Mouse (Mus musculus) spleen, adult 2 months (tissue): Measurements from ENCODE around the gene Prkce.

Experiments
- CTCF ChIP-seq: fragments of 200-500 bp; IDR thresholded peaks from 2 replicates; pipeline ENCODE4 v1.5.1; 2011; ENCODE audit warnings: mild to moderate bottlenecking, inconsistent platforms; ENCODE audit not compliant: insufficient read depth, insufficient read length, insufficient replicate concordance; ENCODE audit errors: extremely low read depth
- POLR2A ChIP-seq: fragments of 200-500 bp; IDR thresholded peaks from 2 replicates; pipeline ENCODE4 v1.6.1; 2011; ENCODE audit warnings: low read depth, low read length, inconsistent platforms

DNA sequence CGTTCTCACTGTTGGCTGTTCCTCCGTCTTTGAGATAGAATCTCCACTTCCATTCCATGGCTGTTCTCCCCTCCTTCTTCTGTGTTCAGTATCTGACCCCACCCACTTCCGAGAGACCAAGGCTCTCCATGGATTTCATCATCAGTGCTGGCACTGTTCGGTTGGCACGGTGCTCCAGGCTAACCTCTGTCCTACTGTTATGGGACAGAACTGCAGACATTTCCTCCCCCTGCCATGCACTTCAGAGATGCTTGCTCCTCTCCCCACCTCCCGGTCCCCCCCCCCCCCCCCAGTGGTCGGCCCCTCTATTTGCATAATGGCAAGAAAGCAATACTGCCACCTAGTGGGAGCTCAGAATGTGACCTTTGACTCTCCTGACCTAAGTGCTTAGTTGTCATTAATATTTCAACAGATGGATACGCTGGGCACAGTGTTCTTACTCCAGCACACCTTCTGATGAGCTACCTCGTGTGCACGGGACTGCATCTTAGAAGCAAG is 125.7 kb downstream of the Prkce start:
- TF ChIP-seq CTCF = peak; percentile 27; the same call in 1 of the 2 replicates
- TF ChIP-seq POLR2A = no peak
